Mouse (Mus musculus) MEL (cell line): ENCODE measurements around the gene Itgae.

Source experiments
- CTCF ChIP-seq, 3 experiments: IDR thresholded peaks in 2 of 3; conservative IDR thresholded peaks in 1 of 3; 2 replicates each; pipeline ENCODE4 v1.5.1; 2011 to 2012; ENCODE audit warnings: low read length in 3 of 3, low read depth in 2 of 3, mild to moderate bottlenecking in 2 of 3, improper control_type of control experiment in 1 of 3, inconsistent platforms in 1 of 3, mixed read lengths in 1 of 3, moderate library complexity in 1 of 3; ENCODE audit not compliant: control insufficient read depth in 1 of 3, insufficient read depth in 1 of 3, poor library complexity in 1 of 3, severe bottlenecking in 1 of 3
- EP300 ChIP-seq, 2 experiments: IDR thresholded peaks; 2 replicates each; pipeline ENCODE4 v1.6.1; 2011; ENCODE audit warnings: improper control_type of control experiment in 2 of 2, low read length in 2 of 2, low read depth in 1 of 2, mild to moderate bottlenecking in 1 of 2
- ETS1 ChIP-seq: IDR thresholded peaks from 2 replicates; pipeline ENCODE4 v1.6.1; 2012; ENCODE audit warnings: low read depth, mild to moderate bottlenecking, inconsistent platforms, low read length, improper control_type of control experiment, moderate library complexity
- POLR2A ChIP-seq, 2 experiments: IDR thresholded peaks; 2 replicates each; pipeline ENCODE4 v1.6.1; 2011 to 2012; ENCODE audit warnings: low read length in 2 of 2, mild to moderate bottlenecking in 2 of 2, control low read depth in 1 of 2, improper control_type of control experiment in 1 of 2, low read depth in 1 of 2, moderate library complexity in 1 of 2; ENCODE audit not compliant: control insufficient read depth in 1 of 2, insufficient read depth in 1 of 2, poor library complexity in 1 of 2
- POLR2AphosphoS2 ChIP-seq: IDR thresholded peaks from 2 replicates; pipeline ENCODE4 v1.6.1; 2011; ENCODE audit warnings: low read length, improper control_type of control experiment
- RCOR1 ChIP-seq: IDR thresholded peaks from 2 replicates; pipeline ENCODE4 v1.6.1; 2012; ENCODE audit warnings: low read depth, mild to moderate bottlenecking, inconsistent platforms, low read length, improper control_type of control experiment
- SIN3A ChIP-seq: IDR thresholded peaks from 2 replicates; pipeline ENCODE4 v1.6.1; 2012; ENCODE audit warnings: low read length, improper control_type of control experiment, inconsistent platforms
- SMC3 ChIP-seq: IDR thresholded peaks from 2 replicates; pipeline ENCODE4 v1.6.1; 2011; ENCODE audit warnings: low read depth, low read length, improper control_type of control experiment
- USF1 ChIP-seq: IDR thresholded peaks from 2 replicates; pipeline ENCODE4 v1.6.1; 2014; ENCODE audit warnings: low read depth, mild to moderate bottlenecking, inconsistent platforms, low read length, improper control_type of control experiment, moderate library complexity

GRCm38 (mm10) chr11:73132999-73133398, 42.6 kb downstream of the Itgae start:
- TF ChIP-seq EP300 (IDR thresholded peaks at IDR 0.05; ENCODE audit: low read depth in 1 of 2, low read length in 2 of 2), result no peak
- TF ChIP-seq POLR2A (IDR thresholded peaks at IDR 0.05; ENCODE audit: control insufficient read depth in 1 of 2, insufficient read depth in 1 of 2, low read depth in 1 of 2, low read length in 2 of 2, poor library complexity in 1 of 2), result no peak
- peak; percentile 40; the same call in 1 of the 2 replicates for TF ChIP-seq SIN3A
- TF ChIP-seq CTCF (IDR thresholded peaks at IDR 0.05 in 2 of 3, conservative IDR thresholded peaks at IDR 0.05 in 1 of 3; ENCODE audit: control insufficient read depth in 1 of 3, insufficient read depth in 1 of 3, low read depth in 2 of 3, low read length in 3 of 3, poor library complexity in 1 of 3, severe bottlenecking in 1 of 3), result no peak
- no peak for TF ChIP-seq RCOR1
- TF ChIP-seq USF1, result no peak
- no peak for TF ChIP-seq ETS1
- peak; percentile 14; the same call in 1 of the 2 replicates for TF ChIP-seq POLR2AphosphoS2
- no peak for TF ChIP-seq SMC3
